Mouse (Mus musculus) liver, embryonic 11.5 days (tissue): ENCODE data around the gene Nepro. TPM values are rescaled to one million over a fixed set of nuclear protein-coding genes. Genes with fewer than 3 reads are reported as not detected.
A peak's percentile ranks its signal among the peaks of the same experiment; 100 is the strongest.

Experiments used
- ATAC-seq: fragments of 200-750 bp; cut with Nextera tagmentation; replicated peaks from 2 replicates; pipeline ENCODE4 v1.8.0; 2017; ENCODE audit warnings: moderate number of reproducible peaks, mild to moderate bottlenecking, moderate TSS enrichment, moderate library complexity; ENCODE audit not compliant: low FRiP score
- DNase-seq: peaks from one replicate; pipeline ENCODE4 v3.0.0-alpha.2; 2017; ENCODE audit warnings: low spot score
- H3K27ac ChIP-seq: fragments of 300-500 bp; sonication (generic); 2 replicates; pipeline ENCODE4 v1.5.1; 2014; ENCODE audit warnings: mild to moderate bottlenecking, low read depth, low read length, control low read depth
- H3K27me3 ChIP-seq: fragments of 300-500 bp; sonication (generic); replicated peaks from 2 replicates; pipeline ENCODE4 v1.6.1; 2014; ENCODE audit warnings: low read length, mixed read lengths; ENCODE audit not compliant: control insufficient read depth, insufficient read depth
- H3K36me3 ChIP-seq: fragments of 300-500 bp; sonication (generic); 2 replicates; pipeline ENCODE4 v1.6.1; 2014; ENCODE audit warnings: mild to moderate bottlenecking, low read length, moderate library complexity, mixed read lengths; ENCODE audit not compliant: control insufficient read depth, insufficient read depth
- H3K4me1 ChIP-seq: fragments of 300-500 bp; sonication (generic); replicated peaks from 2 replicates; pipeline ENCODE4 v1.6.1; 2014; ENCODE audit warnings: low read length, mixed read lengths; ENCODE audit not compliant: control insufficient read depth, insufficient read depth
- H3K4me2 ChIP-seq: fragments of 300-500 bp; sonication (generic); 2 replicates; pipeline ENCODE4 v1.6.1; 2014; ENCODE audit warnings: mild to moderate bottlenecking, control low read depth, moderate library complexity
- H3K4me3 ChIP-seq: fragments of 300-500 bp; sonication (generic); 2 replicates; pipeline ENCODE4 v1.5.1; 2014; ENCODE audit warnings: low read depth, low read length, control low read depth
- H3K9ac ChIP-seq: fragments of 300-500 bp; sonication (generic); 2 replicates; pipeline ENCODE4 v1.6.1; 2014; ENCODE audit warnings: low read depth, low read length, control low read depth
- H3K9me3 ChIP-seq: fragments of 300-500 bp; sonication (generic); 2 replicates; pipeline ENCODE4 v1.6.1; 2016; ENCODE audit warnings: low read length, inconsistent platforms, mixed read lengths; ENCODE audit not compliant: control insufficient read depth
- WGBS: fragments of 180-500 bp; shearing (Covaris S2); extraction: QIAGEN DNeasy Blood & Tissue Kit; methylation state at CpG from one replicate; pipeline ENCODE4 v1.1.7; 2014; 5-methylcytosine and 5-hydroxymethylcytosine counted together
- polyA plus RNA-seq: library from polyadenylated mRNA; unstranded; fragments of >200 nt; fragmentation: Nextera tagmentation; extraction: Ambion mirVana; gene quantifications from 2 replicates; pipeline ENCODE4 v1.2.1, GENCODE M21; 2014

Gene Nepro
- polyA plus RNA-seq, 1 experiment from 2014 or later: 10.1 TPM

DNA sequence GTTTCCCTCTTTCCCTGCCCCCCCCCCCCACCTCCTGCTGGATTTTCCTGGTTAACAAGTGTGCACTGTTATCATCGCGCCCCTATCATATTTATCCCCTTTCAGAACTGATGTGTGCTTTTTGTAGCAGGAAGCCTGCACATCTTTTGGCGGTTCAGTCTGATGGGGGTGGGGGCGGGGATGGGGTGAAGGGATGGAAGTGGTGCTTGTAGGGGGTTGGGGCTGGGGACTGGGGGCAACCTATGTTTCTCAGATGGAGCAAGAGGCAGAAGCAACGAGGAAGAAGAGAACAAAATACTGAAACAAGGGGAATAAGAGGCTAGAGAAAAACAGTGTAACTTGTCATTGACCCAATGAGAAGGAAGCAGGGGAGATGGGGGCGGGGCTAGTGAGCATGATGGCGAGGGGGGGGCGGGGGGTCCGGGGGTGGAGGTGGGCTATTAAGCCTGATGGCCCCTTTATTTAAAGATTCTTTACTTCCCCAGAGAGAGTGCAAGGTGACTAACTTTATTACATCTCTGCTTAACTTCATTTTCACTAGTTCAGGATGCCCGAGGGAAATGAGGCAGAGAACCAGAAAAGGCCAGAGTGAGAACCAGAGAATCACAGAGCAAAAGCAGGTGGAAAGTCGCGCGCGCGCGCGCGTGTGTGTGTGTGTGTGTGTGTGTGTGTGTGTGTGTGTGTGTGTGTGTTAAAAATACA is 36.2 kb upstream of the Nepro start:
- no peaks in the 10 kb centered on the region for H3K9me3 ChIP-seq
- peak overlapping the region; percentile 7 for H3K4me2 ChIP-seq
- 0 out of 2 replicates have a peak, but pooled peaks cover 2% of the 10 kb centered on the region for H3K4me1 ChIP-seq
- H3K4me3 ChIP-seq: no peak overlapping the region
- no peak overlapping the region for H3K9ac ChIP-seq
- peaks cover 11% of the 10 kb centered on the region for H3K27me3 ChIP-seq
- H3K27ac ChIP-seq: no peak overlapping the region
- ATAC-seq (no peak), DNase-seq (no peak)
- H3K36me3 ChIP-seq: no peaks in the 10 kb centered on the region
- 9% methylated on average over 17 of the region's 18 CpGs for WGBS

DNA sequence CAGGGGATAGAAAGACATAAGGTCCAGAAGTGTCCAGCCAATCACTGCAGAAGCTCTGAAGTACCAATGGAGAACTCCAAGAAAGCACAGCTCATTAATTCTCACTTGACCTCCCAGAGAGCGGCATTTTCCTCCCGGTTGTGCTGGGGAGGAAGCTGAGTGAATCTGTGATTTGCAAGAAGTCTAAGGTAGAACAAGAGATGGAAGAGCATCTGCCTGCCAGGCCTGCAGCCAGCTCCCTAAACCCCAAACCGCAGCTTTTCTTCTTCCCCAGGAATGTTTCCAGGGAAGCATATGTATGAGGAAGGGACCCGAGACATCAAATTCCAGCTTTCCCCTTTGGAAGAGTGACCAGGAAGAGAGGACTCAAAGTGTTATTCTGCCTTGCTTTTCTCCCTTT is 35.6 kb upstream of the Nepro start:
- H3K9ac ChIP-seq: no peak overlapping the region
- no peaks in the 10 kb centered on the region for H3K36me3 ChIP-seq
- H3K27ac ChIP-seq: no peak overlapping the region
- no peak for DNase-seq
- WGBS: 18% methylated on average over 4 of the region's 4 CpGs
- H3K4me1 ChIP-seq: 0 out of 2 replicates have a peak, but pooled peaks cover 2% of the 10 kb centered on the region
- H3K27me3 ChIP-seq: peaks cover 11% of the 10 kb centered on the region
- ATAC-seq: no peak
- no peaks in the 10 kb centered on the region for H3K9me3 ChIP-seq
- no peak overlapping the region for H3K4me2 ChIP-seq
- no peak overlapping the region for H3K4me3 ChIP-seq

DNA sequence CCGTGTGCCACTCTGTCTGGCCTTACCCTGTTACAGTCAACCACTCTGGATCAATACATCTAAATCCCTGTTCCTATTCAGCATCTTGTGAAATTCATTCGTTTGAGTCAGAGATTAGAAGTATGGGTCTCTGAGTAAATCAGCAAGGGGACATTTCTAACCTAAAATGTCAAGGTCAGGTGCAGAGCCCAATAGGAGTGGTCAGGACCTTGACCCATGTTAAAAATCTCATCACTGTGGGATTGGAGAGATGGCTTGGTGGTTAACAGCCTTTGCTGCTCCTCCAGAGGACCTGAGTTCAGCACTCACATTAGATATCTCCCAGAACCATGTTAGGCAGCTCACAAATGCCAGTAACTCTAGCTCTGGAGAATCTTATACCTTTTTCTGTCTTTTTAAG is 33.6 kb upstream of the Nepro start:
- no peak for ATAC-seq
- Histone ChIP-seq H3K4me3 (no peak overlapping the region), H3K4me1 (0 out of 2 replicates have a peak, but pooled peaks cover 2% of the 10 kb centered on the region), H3K27ac (no peak overlapping the region), H3K9me3 (no peaks in the 10 kb centered on the region), H3K36me3 (no peaks in the 10 kb centered on the region), H3K9ac (no peak overlapping the region), H3K27me3 (peaks cover 11% of the 10 kb centered on the region), H3K4me2 (no peak overlapping the region)
- WGBS: 62% methylated on average over 2 of the region's 2 CpGs
- no peak for DNase-seq

DNA sequence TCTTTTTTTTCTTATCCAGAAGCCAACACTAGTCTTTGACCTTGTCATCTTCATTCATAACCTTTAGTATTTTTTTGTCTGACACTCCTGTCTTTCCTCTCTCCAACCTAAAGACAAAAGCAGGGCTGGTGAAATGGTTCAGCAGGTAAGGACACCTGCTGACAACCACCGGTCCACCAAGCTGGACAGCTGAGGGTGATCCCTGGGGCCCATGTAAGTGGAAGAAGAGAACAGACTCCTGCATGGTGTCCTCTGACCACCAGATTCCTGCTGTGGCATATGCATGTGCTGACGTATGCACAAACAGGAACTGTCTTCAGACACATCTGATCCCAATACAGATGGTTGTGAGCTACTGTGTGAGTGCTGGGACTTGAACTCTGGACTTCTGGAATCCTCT is 33.0 kb upstream of the Nepro start:
- Histone ChIP-seq H3K36me3 (no peaks in the 10 kb centered on the region), H3K27ac (no peak overlapping the region), H3K27me3 (peaks cover 11% of the 10 kb centered on the region), H3K4me1 (0 out of 2 replicates have a peak, but pooled peaks cover 2% of the 10 kb centered on the region), H3K4me2 (no peak overlapping the region), H3K9ac (no peak overlapping the region), H3K9me3 (no peaks in the 10 kb centered on the region), H3K4me3 (no peak overlapping the region)
- no peak for ATAC-seq
- DNase-seq: no peak
- 64% methylated on average over 2 of the region's 2 CpGs for WGBS

DNA sequence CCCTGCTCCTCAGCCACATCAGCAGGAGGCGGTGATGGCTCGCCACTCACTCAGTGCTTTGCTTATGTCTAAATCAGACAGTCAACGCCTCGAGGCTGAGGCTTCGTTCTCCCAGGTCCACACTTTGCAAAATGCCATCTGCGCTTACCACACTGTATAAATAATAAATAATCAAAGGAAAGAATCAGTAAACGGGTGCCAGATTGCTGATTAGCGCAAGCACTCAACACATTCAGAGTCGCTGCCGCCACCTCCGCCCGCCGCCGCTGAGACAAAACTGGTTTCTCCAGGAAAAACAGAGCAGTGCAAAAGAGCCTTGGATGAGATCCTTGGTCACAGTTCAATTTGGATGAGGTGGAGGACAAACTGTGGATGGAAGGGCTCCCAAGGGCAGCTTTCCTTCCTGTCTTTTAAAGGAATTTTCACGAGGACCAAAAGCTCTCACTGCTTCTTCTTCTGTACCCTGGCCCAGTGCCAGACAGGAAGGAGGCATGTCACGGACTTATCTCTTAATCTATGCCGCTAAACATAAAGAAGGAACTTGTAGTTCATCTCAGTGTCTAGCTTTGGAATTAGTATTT is 32.5 kb upstream of the Nepro start:
- Histone ChIP-seq H3K36me3 (no peaks in the 10 kb centered on the region), H3K4me2 (peak overlapping the region; percentile 29; the same call in 1 of the 2 replicates), H3K4me3 (no peak overlapping the region), H3K9ac (no peak overlapping the region), H3K27ac (no peak overlapping the region), H3K4me1 (0 out of 2 replicates have a peak, but pooled peaks cover 2% of the 10 kb centered on the region), H3K27me3 (peaks cover 11% of the 10 kb centered on the region), H3K9me3 (no peaks in the 10 kb centered on the region)
- WGBS: 38% methylated on average over 17 of the region's 17 CpGs
- ATAC-seq (no peak), DNase-seq (no peak)

DNA sequence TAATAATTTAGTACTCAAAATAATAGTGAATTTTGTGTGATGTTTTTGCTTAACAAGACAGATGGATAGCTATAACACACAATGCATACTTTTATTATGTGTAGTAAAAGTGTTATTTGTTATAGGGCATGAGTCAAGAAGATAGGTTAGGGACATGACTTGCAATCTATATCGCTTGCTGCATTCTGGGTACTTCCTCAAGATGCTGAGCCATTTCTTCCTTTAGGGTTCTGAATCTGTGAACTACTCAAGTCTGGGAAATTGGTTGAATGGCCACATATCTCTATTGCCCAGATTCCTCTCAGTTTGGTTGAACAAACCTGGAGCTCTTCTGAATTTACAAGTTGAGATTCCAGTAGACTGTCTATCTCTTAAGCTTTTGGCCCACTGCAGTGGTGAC is 31.6 kb upstream of the Nepro start:
- Histone ChIP-seq H3K9ac (no peak overlapping the region), H3K9me3 (no peaks in the 10 kb centered on the region), H3K4me1 (no peaks in the 10 kb centered on the region), H3K4me3 (no peak overlapping the region), H3K27ac (no peak overlapping the region), H3K4me2 (no peak overlapping the region), H3K27me3 (peaks cover 7% of the 10 kb centered on the region; the same call in 1 of the 2 replicates), H3K36me3 (no peaks in the 10 kb centered on the region)
- DNase-seq (no peak), ATAC-seq (no peak)
- 59% methylated on average over 1 of the region's 1 CpGs for WGBS

DNA sequence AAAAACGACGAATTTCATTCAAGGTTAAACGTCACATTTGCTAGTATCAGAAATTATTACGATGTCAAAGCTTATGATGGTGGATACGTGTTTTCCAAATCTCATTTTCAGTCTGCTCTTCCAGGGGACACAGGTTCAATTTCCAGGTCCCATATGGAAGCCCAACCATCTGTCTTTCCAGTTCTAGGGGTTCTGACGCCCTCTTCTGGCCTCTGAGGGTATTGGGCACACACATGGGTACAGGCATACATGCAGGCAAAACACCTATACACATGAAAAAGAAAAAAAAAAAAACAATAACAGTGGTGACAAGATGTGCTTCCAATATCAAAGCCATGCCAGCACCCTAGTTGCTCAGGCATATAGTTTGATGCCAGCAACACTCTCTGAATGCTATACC is 30.4 kb upstream of the Nepro start:
- no peak for ATAC-seq
- peaks cover 5% of the 10 kb centered on the region; the same call in 1 of the 2 replicates for H3K27me3 ChIP-seq
- H3K4me1 ChIP-seq: no peaks in the 10 kb centered on the region
- H3K4me3 ChIP-seq: no peak overlapping the region
- no peak overlapping the region for H3K27ac ChIP-seq
- H3K36me3 ChIP-seq: no peaks in the 10 kb centered on the region
- 59% methylated on average over 6 of the region's 6 CpGs for WGBS
- DNase-seq: no peak
- H3K9ac ChIP-seq: no peak overlapping the region
- H3K9me3 ChIP-seq: no peaks in the 10 kb centered on the region
- no peak overlapping the region for H3K4me2 ChIP-seq

DNA sequence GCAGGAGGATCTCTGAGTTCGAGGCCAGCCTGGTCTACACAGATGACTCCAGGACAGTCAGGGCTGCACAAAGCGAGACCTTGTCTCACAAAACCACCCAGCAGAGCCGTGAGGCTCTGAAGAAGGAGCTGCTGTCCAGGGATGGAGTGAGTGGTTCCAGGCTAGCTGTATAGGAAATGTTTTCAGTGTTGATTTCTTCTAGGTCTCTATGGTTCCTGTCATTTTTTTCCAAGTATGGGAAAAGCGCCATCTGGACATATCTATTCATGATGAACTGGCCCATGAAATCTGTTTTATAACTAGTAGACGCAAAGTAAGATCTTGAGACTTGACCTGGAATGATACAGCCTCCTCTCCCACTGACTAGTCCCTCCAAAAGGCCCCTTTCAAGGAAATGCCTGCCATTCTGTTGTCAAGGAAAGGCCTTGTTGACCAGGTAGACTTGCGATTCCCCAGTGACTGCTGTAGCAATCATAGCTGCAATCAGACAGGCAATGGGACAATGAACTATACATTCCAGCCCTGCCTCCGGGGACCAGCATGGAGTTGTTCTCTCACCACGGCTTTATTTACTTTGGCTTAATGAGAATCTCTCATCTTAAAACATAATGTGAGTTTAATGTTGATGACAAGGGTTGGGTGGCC is 28.8 kb upstream of the Nepro start:
- Histone ChIP-seq H3K36me3 (no peaks in the 10 kb centered on the region), H3K4me3 (no peak overlapping the region), H3K27me3 (0 out of 2 replicates have a peak, but pooled peaks cover 1% of the 10 kb centered on the region), H3K27ac (no peak overlapping the region; the same call in 1 of the 2 replicates), H3K9me3 (no peaks in the 10 kb centered on the region), H3K4me1 (no peaks in the 10 kb centered on the region), H3K9ac (no peak overlapping the region), H3K4me2 (no peak overlapping the region)
- no peak for ATAC-seq
- DNase-seq: no peak
- WGBS: 76% methylated on average over 8 of the region's 8 CpGs
